Mouse (Mus musculus) ES-Bruce4 (cell line): ENCODE data around the gene Faxc. TPM values are rescaled to one million over a fixed set of nuclear protein-coding genes. Genes with fewer than 3 reads are reported as not detected.

Experiments
- H3K27ac ChIP-seq: 2 replicates; pipeline ENCODE4 v1.5.1; 2012; ENCODE audit warnings: low read length, inconsistent platforms; ENCODE audit not compliant: insufficient read depth
- H3K27me3 ChIP-seq: 2 replicates; pipeline ENCODE4 v1.6.1; 2012; ENCODE audit warnings: mild to moderate bottlenecking, low read length, inconsistent platforms; ENCODE audit not compliant: control insufficient read depth, poor library complexity, insufficient read depth, severe bottlenecking
- H3K36me3 ChIP-seq: 2 replicates; pipeline ENCODE4 v1.6.1; 2012; ENCODE audit warnings: inconsistent platforms, mild to moderate bottlenecking, low read length, moderate library complexity; ENCODE audit not compliant: control insufficient read depth, poor library complexity, insufficient read depth, severe bottlenecking
- H3K4me1 ChIP-seq: one replicate; pipeline ENCODE4 v1.8.1; 2011; ENCODE audit warnings: low read length; ENCODE audit not compliant: control insufficient read depth, insufficient read depth
- H3K4me3 ChIP-seq: 2 replicates; pipeline ENCODE4 v1.5.1; 2011; ENCODE audit warnings: low read depth, mild to moderate bottlenecking, low read length
- H3K9ac ChIP-seq: 2 replicates; pipeline ENCODE4 v1.6.1; 2012; ENCODE audit warnings: low read depth, mild to moderate bottlenecking, inconsistent platforms; ENCODE audit not compliant: poor library complexity, severe bottlenecking
- H3K9me3 ChIP-seq: replicated peaks from 2 replicates; pipeline ENCODE4 v1.6.1; 2012; ENCODE audit warnings: mild to moderate bottlenecking, low read length, inconsistent platforms; ENCODE audit not compliant: control insufficient read depth, poor library complexity, insufficient read depth, severe bottlenecking
- CTCF ChIP-seq: IDR thresholded peaks from one replicate; pipeline ENCODE4 v1.8.1; 2011; ENCODE audit warnings: low read depth, low read length
- EP300 ChIP-seq: IDR thresholded peaks from 2 replicates; pipeline ENCODE4 v1.6.1; 2011; ENCODE audit warnings: low read depth, low read length; ENCODE audit not compliant: insufficient read depth
- POLR2A ChIP-seq: IDR thresholded peaks from one replicate; pipeline ENCODE4 v1.8.1; 2011; ENCODE audit warnings: low read length; ENCODE audit not compliant: insufficient read depth
- polyA plus RNA-seq: library from polyadenylated mRNA; stranded (reverse); fragments of >200 nt; gene quantifications from 2 replicates; pipeline ENCODE4 v1.2.4, GENCODE M21; 2011; ENCODE audit warnings: low read depth; ENCODE audit not compliant: missing spikeins, insufficient read depth, insufficient read length

The Faxc gene
- polyA plus RNA-seq, 1 experiment = 7.7 TPM

GRCm38 (mm10) chr4:21974126-21974525, 43.0 kb downstream of the Faxc start:
- Histone ChIP-seq H3K36me3 (no peaks in the 10 kb centered on the region), H3K9ac (no peak overlapping the region), H3K27me3 (no peaks in the 10 kb centered on the region), H3K4me1 (no peaks in the 10 kb centered on the region), H3K9me3 (no peaks in the 10 kb centered on the region), H3K27ac (no peak overlapping the region), H3K4me3 (no peak overlapping the region)
- TF ChIP-seq CTCF (no peak), EP300 (no peak), POLR2A (no peak)

DNA sequence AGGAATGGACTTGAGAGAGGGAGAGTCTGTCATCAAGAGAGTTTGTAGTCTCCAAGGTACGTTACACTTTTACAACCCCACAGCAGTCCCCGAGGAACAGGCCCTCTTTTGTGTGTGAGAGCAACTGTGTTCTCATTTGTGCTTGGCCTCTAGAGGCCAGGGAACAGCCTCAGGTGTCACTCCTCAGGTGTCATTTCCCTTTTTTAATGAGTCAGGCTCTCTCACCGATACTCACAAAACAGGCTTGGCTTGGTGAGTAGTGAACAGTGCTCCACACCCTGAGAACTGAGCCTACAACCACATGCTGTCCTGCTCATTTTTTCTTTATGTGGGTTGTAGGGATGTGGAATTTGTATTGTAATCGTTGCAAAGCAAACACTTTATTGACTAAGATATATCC, 49.3 kb downstream of the Faxc start:
- H3K9ac ChIP-seq = no peak overlapping the region
- no peaks in the 10 kb centered on the region for H3K9me3 ChIP-seq
- no peaks in the 10 kb centered on the region for H3K36me3 ChIP-seq
- no peak overlapping the region for H3K4me3 ChIP-seq
- no peak overlapping the region for H3K27ac ChIP-seq
- H3K4me1 ChIP-seq = no peaks in the 10 kb centered on the region
- no peaks in the 10 kb centered on the region for H3K27me3 ChIP-seq
- TF ChIP-seq POLR2A (no peak), EP300 (no peak), CTCF (no peak)

DNA sequence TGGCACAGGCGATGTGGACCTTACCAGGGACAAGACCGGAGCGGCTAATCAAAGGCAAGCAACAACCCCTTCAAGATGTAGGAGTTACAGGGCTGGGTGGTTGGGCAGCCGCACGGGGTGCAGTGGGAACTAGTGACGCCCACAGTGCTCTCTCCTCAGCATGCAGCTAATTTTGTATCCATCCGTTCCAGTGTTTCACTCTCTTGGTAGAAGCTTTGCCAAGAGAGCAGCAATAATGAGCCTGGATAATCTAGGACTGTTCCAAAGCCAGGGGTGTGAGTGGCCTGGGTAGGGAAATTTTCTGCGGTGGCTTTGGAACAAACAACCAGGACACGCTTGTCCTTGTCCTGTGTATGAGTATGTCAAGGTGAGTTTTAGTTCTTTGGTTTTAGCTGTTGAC, 51.3 kb downstream of the Faxc start:
- no peaks in the 10 kb centered on the region for H3K36me3 ChIP-seq
- TF ChIP-seq CTCF (no peak), EP300 (no peak), POLR2A (no peak)
- no peak overlapping the region for H3K27ac ChIP-seq
- H3K4me3 ChIP-seq = no peak overlapping the region
- H3K4me1 ChIP-seq = no peaks in the 10 kb centered on the region
- H3K27me3 ChIP-seq = no peaks in the 10 kb centered on the region
- H3K9ac ChIP-seq = no peak overlapping the region
- no peaks in the 10 kb centered on the region for H3K9me3 ChIP-seq

DNA sequence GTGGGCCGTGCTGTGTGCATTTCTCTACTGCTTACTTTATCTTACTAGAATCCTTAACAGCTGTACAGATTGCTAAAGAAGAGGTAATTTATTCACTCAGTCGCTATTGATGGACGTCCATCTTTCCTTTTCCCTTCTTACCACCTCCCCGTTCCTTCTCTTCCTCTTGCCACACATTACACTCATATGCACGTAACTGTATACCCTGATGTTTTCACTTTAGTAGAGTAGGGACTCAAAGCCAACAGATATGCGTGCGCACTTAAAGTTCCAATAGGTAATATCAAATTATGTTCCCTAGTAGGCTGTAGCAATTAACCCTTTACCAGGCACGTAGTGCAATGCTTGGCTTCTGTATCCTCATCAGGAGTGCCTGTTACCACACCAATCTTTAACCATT, 55.7 kb downstream of the Faxc start:
- Histone ChIP-seq H3K27me3 (no peaks in the 10 kb centered on the region), H3K4me3 (no peak overlapping the region), H3K4me1 (no peaks in the 10 kb centered on the region), H3K9ac (no peak overlapping the region), H3K9me3 (no peaks in the 10 kb centered on the region), H3K27ac (no peak overlapping the region), H3K36me3 (no peaks in the 10 kb centered on the region)
- no peak for TF ChIP-seq EP300
- no peak for TF ChIP-seq POLR2A
- TF ChIP-seq CTCF = no peak

GRCm38 (mm10) chr4:21987460-21987859, 56.3 kb downstream of the Faxc start:
- H3K27ac ChIP-seq = no peak overlapping the region

DNA sequence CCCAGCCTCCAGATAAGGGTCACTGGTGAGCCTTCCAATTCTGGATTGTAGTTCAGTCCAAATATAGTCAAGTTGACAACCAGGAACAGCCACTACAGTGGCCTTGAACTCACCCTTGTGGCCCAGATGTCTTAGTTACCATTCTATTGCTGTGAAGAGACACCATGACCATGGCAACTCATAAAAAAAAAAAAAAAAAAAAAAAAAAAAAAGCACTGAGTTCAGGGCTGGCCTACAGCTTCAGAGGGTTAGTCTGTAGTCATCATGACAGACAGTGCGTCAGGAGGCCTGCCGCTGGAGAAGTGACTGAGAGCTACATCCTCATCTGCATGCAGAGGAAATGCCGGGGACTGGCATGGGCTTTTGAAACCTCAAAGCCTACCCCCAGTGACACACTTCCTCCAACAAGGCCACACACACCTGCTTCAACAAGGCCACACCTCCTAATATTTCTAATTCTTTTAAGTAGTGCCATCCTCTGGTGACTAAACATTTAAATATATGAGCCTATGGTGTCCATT, 58.5 kb downstream of the Faxc start:
- H3K9ac ChIP-seq = no peak overlapping the region
- no peak overlapping the region for H3K27ac ChIP-seq
- TF ChIP-seq POLR2A (no peak), CTCF (no peak), EP300 (no peak)
- H3K9me3 ChIP-seq = no peaks in the 10 kb centered on the region
- no peaks in the 10 kb centered on the region for H3K36me3 ChIP-seq
- H3K4me3 ChIP-seq = no peak overlapping the region
- no peaks in the 10 kb centered on the region for H3K4me1 ChIP-seq
- no peaks in the 10 kb centered on the region for H3K27me3 ChIP-seq

More at GRCm38 (mm10) chr4:21987460-21987859, 56.3 kb downstream of the Faxc start:
- H3K4me3 ChIP-seq = no peak overlapping the region
- TF ChIP-seq EP300 (no peak), POLR2A (no peak), CTCF (no peak)
- no peak overlapping the region for H3K9ac ChIP-seq
- no peaks in the 10 kb centered on the region for H3K27me3 ChIP-seq
- no peaks in the 10 kb centered on the region for H3K36me3 ChIP-seq
- H3K4me1 ChIP-seq = no peaks in the 10 kb centered on the region
- H3K9me3 ChIP-seq = no peaks in the 10 kb centered on the region
